Mouse (Mus musculus) frontal cortex, postnatal 10 days (tissue): Measurements from ENCODE around the gene Rerg.

Experiments used
- DNase-seq, 2 experiments: peaks; one replicate each; pipeline ENCODE4 v3.0.0; 2022; ENCODE audit warnings: low spot score in 2 of 2, mixed read lengths in 1 of 2

The Rerg gene

DNA sequence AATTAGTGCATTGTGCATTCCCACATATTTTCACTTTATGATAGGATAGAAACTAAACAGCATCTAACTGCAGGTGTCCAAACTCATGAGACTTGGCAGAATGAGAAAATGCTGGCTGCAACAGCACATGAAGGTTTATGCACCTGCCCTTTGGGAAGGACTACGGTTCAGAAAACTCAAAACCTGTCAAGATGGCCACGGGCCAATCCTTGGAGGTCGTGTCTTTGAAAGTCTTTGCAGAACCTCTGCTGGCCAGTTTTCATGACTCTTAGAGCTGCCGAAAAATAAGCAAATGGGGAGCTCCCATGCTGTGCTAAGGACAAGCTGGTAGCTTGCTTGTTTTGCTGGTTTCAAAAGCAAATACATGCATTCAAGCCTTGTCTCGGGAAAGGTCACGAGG lies 156.0 kb downstream of the Rerg start:
- no peak for DNase-seq

- no peak for DNase-seq
These were observed 159.1 kb downstream of the Rerg start for GRCm38 (mm10) chr6:137011187-137011586.
